Mouse (Mus musculus) heart, postnatal 0 days (tissue): ENCODE results near the gene Olfr651. TPM values are rescaled to one million over a fixed set of nuclear protein-coding genes. Genes with fewer than 3 reads are reported as not detected.
"Not testable (repeated sequence)": the region's sequence is repeated elsewhere in the genome, so short reads cannot be mapped to it uniquely, and the experiment has no call there.

Experiments used
- ATAC-seq: fragments of 200-750 bp; cut with Nextera tagmentation; 2 replicates; pipeline ENCODE4 v1.8.0; 2017; ENCODE audit warnings: low read depth, moderate number of reproducible peaks, moderate library complexity; ENCODE audit not compliant: insufficient read depth
- DNase-seq: peaks from one replicate; pipeline ENCODE4 v3.0.0-alpha.2; 2016; ENCODE audit warnings: low spot score
- H3K27ac ChIP-seq: fragments of 300-500 bp; sonication (generic); 2 replicates; pipeline ENCODE4 v1.5.1; 2014; ENCODE audit warnings: low read depth, mild to moderate bottlenecking
- H3K27me3 ChIP-seq: fragments of 300-500 bp; sonication (generic); 2 replicates; pipeline ENCODE4 v1.6.1; 2014; ENCODE audit warnings: low read length, mixed read lengths; ENCODE audit not compliant: control insufficient read depth, insufficient read depth
- H3K36me3 ChIP-seq: fragments of 300-500 bp; sonication (generic); replicated peaks from 2 replicates; pipeline ENCODE4 v1.6.1; 2014; ENCODE audit warnings: low read length, mixed read lengths; ENCODE audit not compliant: control insufficient read depth, insufficient read depth
- H3K4me1 ChIP-seq: fragments of 300-500 bp; sonication (generic); 2 replicates; pipeline ENCODE4 v1.6.1; 2014; ENCODE audit warnings: antibody characterized with exemption; ENCODE audit not compliant: control insufficient read depth, insufficient read depth
- H3K4me2 ChIP-seq: fragments of 300-500 bp; sonication (generic); 2 replicates; pipeline ENCODE4 v1.6.1; 2014; ENCODE audit warnings: low read depth, mild to moderate bottlenecking, low read length, moderate library complexity
- H3K4me3 ChIP-seq: fragments of 300-500 bp; sonication (generic); 2 replicates; pipeline ENCODE4 v1.5.1; 2014; ENCODE audit warnings: low read depth, low read length
- H3K9ac ChIP-seq: fragments of 300-500 bp; sonication (generic); replicated peaks from 2 replicates; pipeline ENCODE4 v1.6.1; 2014; ENCODE audit warnings: low read depth, low read length, mixed read lengths
- H3K9me3 ChIP-seq: fragments of 300-500 bp; sonication (generic); replicated peaks from 2 replicates; pipeline ENCODE4 v1.6.1; 2016; ENCODE audit warnings: low read length; ENCODE audit not compliant: control insufficient read depth
- CTCF ChIP-seq: IDR thresholded peaks from 2 replicates; pipeline ENCODE4 v1.5.1; 2016; ENCODE audit warnings: antibody characterized with exemption, control low read depth, low read depth
- EP300 ChIP-seq: IDR thresholded peaks from 2 replicates; pipeline ENCODE4 v1.6.1; 2016; ENCODE audit warnings: antibody characterized with exemption, low read depth
- WGBS: fragments of 180-500 bp; shearing (Covaris S2); extraction: QIAGEN DNeasy Blood & Tissue Kit; methylation state at CpG from one replicate; pipeline ENCODE4 v1.1.7; 2014; 5-methylcytosine and 5-hydroxymethylcytosine counted together
- polyA plus RNA-seq: library from polyadenylated mRNA; unstranded; fragments of >200 nt; fragmentation: Nextera tagmentation; extraction: Ambion mirVana; gene quantifications from 2 replicates; pipeline ENCODE4 v1.2.1, GENCODE M21; 2015
- total RNA-seq: library from RNA; depleted of rRNA; stranded (reverse); fragments of >200 nt; gene quantifications from 2 replicates; pipeline ENCODE4 v1.2.3, GENCODE M21; 2014; ENCODE audit warnings: low replicate concordance; rRNA removed

The Olfr651 gene
- total RNA-seq = not detected in 2 replicates
- polyA plus RNA-seq = not detected in 2 replicates

GRCm38 (mm10) chr7:104549833-104550232 is at the start of gene Olfr651:
Gene Olfr651, plus strand, starts transcription at chr7:104550133.
- ATAC-seq = no peak
- Histone ChIP-seq H3K4me3 (no peak within 1 kb of the TSS), H3K9me3 (no peaks in the 10 kb centered on the region), H3K9ac (no peak within 1 kb of the TSS), H3K36me3 (no peaks in the 10 kb centered on the region), H3K4me1 (no peaks in the 10 kb centered on the region), H3K27ac (no peak within 1 kb of the TSS), H3K4me2 (no peak within 1 kb of the TSS), H3K27me3 (no peaks in the 10 kb centered on the region)
- WGBS = 61% methylated on average over 5 of the region's 5 CpGs
- no peak for TF ChIP-seq CTCF
- no peak for TF ChIP-seq EP300
- DNase-seq = no peak

DNA sequence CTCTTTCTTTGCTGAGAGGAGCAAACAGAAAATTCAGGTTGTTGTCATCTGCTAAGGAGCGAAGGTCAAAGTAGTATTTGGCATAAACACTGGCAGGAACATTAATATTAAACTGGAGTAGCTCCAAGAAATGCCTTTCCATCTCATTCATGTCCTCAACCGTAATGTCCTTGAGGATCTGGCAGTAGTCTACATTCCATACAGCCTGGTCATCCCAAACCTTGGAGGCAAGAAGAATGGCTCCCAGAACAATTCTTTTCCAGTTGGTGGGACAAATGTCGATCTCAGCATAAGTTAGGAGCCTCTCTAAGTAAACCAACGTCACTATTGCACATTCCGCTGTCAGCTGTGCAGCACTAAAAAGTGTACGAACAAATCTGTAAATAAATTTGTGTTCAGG is 48.7 kb upstream of the Olfr651 start:
- not testable (repeated sequence) for H3K27ac ChIP-seq, H3K4me3 ChIP-seq, H3K27me3 ChIP-seq, H3K4me2 ChIP-seq, H3K36me3 ChIP-seq, DNase-seq, H3K9ac ChIP-seq, H3K4me1 ChIP-seq, H3K9me3 ChIP-seq
- 50% methylated on average over 6 of the region's 6 CpGs for WGBS
- peak; percentile 72 for ATAC-seq

GRCm38 (mm10) chr7:104501589-104502371 is 48.2 kb upstream of the Olfr651 start:
- peak overlapping the region; percentile 57 for H3K4me3 ChIP-seq
- H3K4me1 ChIP-seq = no peaks in the 10 kb centered on the region
- DNase-seq (no peak), ATAC-seq (peak; percentile 76)
- TF ChIP-seq CTCF (no peak), EP300 (no peak)
- peak overlapping the region; percentile 52 for H3K9ac ChIP-seq
- no peaks in the 10 kb centered on the region for H3K36me3 ChIP-seq
- no peaks in the 10 kb centered on the region for H3K27me3 ChIP-seq
- no peaks in the 10 kb centered on the region for H3K9me3 ChIP-seq
- peak overlapping the region; percentile 43; the same call in 1 of the 2 replicates for H3K27ac ChIP-seq
- WGBS = 3% methylated on average over 56 of the region's 59 CpGs
- peak overlapping the region; percentile 67 for H3K4me2 ChIP-seq

GRCm38 (mm10) chr7:104507421-104508065 is 42.4 kb upstream of the Olfr651 start, which contains the start of gene Trim30d:
Gene Trim30d, minus strand, starts transcription at chr7:104507849.
- DNase-seq = peak; percentile 14
- not testable (repeated sequence) for H3K4me1 ChIP-seq, H3K36me3 ChIP-seq, ATAC-seq, H3K4me3 ChIP-seq, H3K9me3 ChIP-seq, H3K9ac ChIP-seq, H3K27me3 ChIP-seq
- peak; percentile 30 for TF ChIP-seq CTCF
- Histone ChIP-seq H3K4me2 (peak within 1 kb of the TSS; percentile 31; the same call in 1 of the 2 replicates), H3K27ac (0 out of 2 replicates have a peak within 1 kb of the TSS, but pooled peaks have one; percentile 30)

- no peak overlapping the region for H3K9ac ChIP-seq
- no peaks in the 10 kb centered on the region for H3K27me3 ChIP-seq
- no peaks in the 10 kb centered on the region for H3K4me1 ChIP-seq
- no peaks in the 10 kb centered on the region for H3K9me3 ChIP-seq
- ATAC-seq (no peak), DNase-seq (no peak)
- 63% methylated on average over 1 of the region's 1 CpGs for WGBS
- no peaks in the 10 kb centered on the region for H3K36me3 ChIP-seq
- no peak overlapping the region for H3K4me3 ChIP-seq
- H3K27ac ChIP-seq = no peak overlapping the region
- TF ChIP-seq CTCF (no peak), EP300 (no peak)
- H3K4me2 ChIP-seq = no peak overlapping the region
These were observed 2.8 kb downstream of the Olfr651 start for GRCm38 (mm10) chr7:104552700-104553099.
